Mouse (Mus musculus) right cerebral cortex, adult 2 months (tissue): ENCODE measurements around the gene 1700123O20Rik.
A peak's percentile ranks its signal among the peaks of the same experiment; 100 is the strongest.

Source experiments
- DNase-seq, 2 experiments: peaks; one replicate each; pipeline ENCODE4 v3.0.0; 2021 to 2022; ENCODE audit warnings: low spot score in 2 of 2

The 1700123O20Rik gene

GRCm38 (mm10) chr14:54678657-54679304 lies 7.2 kb upstream of the 1700123O20Rik start:
- no peak for DNase-seq

- no peak for DNase-seq
Observed at GRCm38 (mm10) chr14:54682396-54682795, 3.6 kb upstream of the 1700123O20Rik start.

- DNase-seq: no peak
Observed at GRCm38 (mm10) chr14:54685471-54685870, 545 bp upstream of the 1700123O20Rik start.

GRCm38 (mm10) chr14:54686522-54687143 lies 617 bp downstream of the 1700123O20Rik start, which contains the start of gene Acin1:
Acin1 (minus strand) TSS chr14:54686931.
- peak; percentile 100 for DNase-seq

GRCm38 (mm10) chr14:54687251-54687650 lies 1.2 kb downstream of the 1700123O20Rik start:
- DNase-seq: no peak

- no peak for DNase-seq
Observed at GRCm38 (mm10) chr14:54695042-54695441, 9.0 kb downstream of the 1700123O20Rik start.

- no peak for DNase-seq
Observed at GRCm38 (mm10) chr14:54696752-54697151, 10.7 kb downstream of the 1700123O20Rik start.

GRCm38 (mm10) chr14:54698733-54699132 lies 12.7 kb downstream of the 1700123O20Rik start, which contains the start of gene Gm29776:
Gm29776 (minus strand) TSS chr14:54698833.
- no peak for DNase-seq

- no peak for DNase-seq
Observed at GRCm38 (mm10) chr14:54699586-54699985, 13.6 kb downstream of the 1700123O20Rik start.

- DNase-seq: peak; percentile 56 to 83
Observed at GRCm38 (mm10) chr14:54701298-54701697, 15.3 kb downstream of the 1700123O20Rik start.

GRCm38 (mm10) chr14:54703207-54703606 lies 17.2 kb downstream of the 1700123O20Rik start:
- DNase-seq: no peak

GRCm38 (mm10) chr14:54705844-54706243 lies 19.8 kb downstream of the 1700123O20Rik start:
- no peak for DNase-seq

GRCm38 (mm10) chr14:54706589-54707320 lies 20.7 kb downstream of the 1700123O20Rik start:
- no peak for DNase-seq

- no peak for DNase-seq
Observed at GRCm38 (mm10) chr14:54709054-54709453, 23.0 kb downstream of the 1700123O20Rik start.

- no peak for DNase-seq
Observed at GRCm38 (mm10) chr14:54712074-54712473, 26.1 kb downstream of the 1700123O20Rik start, which contains the start of gene Cebpe. Cebpe (minus strand) TSS chr14:54712174.

GRCm38 (mm10) chr14:54712861-54713260 lies 26.8 kb downstream of the 1700123O20Rik start:
- DNase-seq: no peak

- DNase-seq: peak; percentile 86 to 91
Observed at GRCm38 (mm10) chr14:54714121-54714520, 28.1 kb downstream of the 1700123O20Rik start.

GRCm38 (mm10) chr14:54714617-54715081 lies 28.6 kb downstream of the 1700123O20Rik start:
- DNase-seq: peak; percentile 36 to 62

GRCm38 (mm10) chr14:54715402-54715801 lies 29.4 kb downstream of the 1700123O20Rik start:
- DNase-seq: no peak

- no peak for DNase-seq
Observed at GRCm38 (mm10) chr14:54720041-54720440, 34.0 kb downstream of the 1700123O20Rik start.

- DNase-seq: no peak
Observed at GRCm38 (mm10) chr14:54720654-54721350, 34.8 kb downstream of the 1700123O20Rik start.

GRCm38 (mm10) chr14:54721711-54722110 lies 35.7 kb downstream of the 1700123O20Rik start:
- no peak for DNase-seq
